Mouse (Mus musculus) thymus, postnatal 0 days (tissue): ENCODE data around the gene Pde8b. TPM values are rescaled to one million over a fixed set of nuclear protein-coding genes. Genes with fewer than 3 reads are reported as not detected.

ENCODE experiments used
- DNase-seq: peaks from one replicate; pipeline ENCODE4 v3.0.0-alpha.2; 2015; ENCODE audit warnings: low spot score
- polyA plus RNA-seq: library from polyadenylated mRNA; unstranded; fragments of >200 nt; fragmentation: Nextera tagmentation; extraction: Ambion mirVana; gene quantifications from 2 replicates; pipeline ENCODE4 v1.2.1, GENCODE M21; 2015

Pde8b gene
- polyA plus RNA-seq, 1 experiment from 2014 or later = 1.7 TPM

- no peak for DNase-seq
Measured at GRCm38 (mm10) chr13:95030828-95031227, 219.3 kb downstream of the Pde8b start.

GRCm38 (mm10) chr13:95020216-95020615, 229.9 kb downstream of the Pde8b start:
- no peak for DNase-seq

GRCm38 (mm10) chr13:95019345-95019744, 230.8 kb downstream of the Pde8b start:
- no peak for DNase-seq

GRCm38 (mm10) chr13:95017916-95018315, 232.2 kb downstream of the Pde8b start:
- DNase-seq = peak; percentile 63

- DNase-seq = no peak
Measured at GRCm38 (mm10) chr13:95017278-95017677, 232.9 kb downstream of the Pde8b start.

- no peak for DNase-seq
Measured at GRCm38 (mm10) chr13:95011546-95012257, 238.4 kb downstream of the Pde8b start.

GRCm38 (mm10) chr13:95009261-95009660, 240.9 kb downstream of the Pde8b start:
- DNase-seq = no peak

- DNase-seq = peak; percentile 5
Measured at GRCm38 (mm10) chr13:95007281-95007680, 242.9 kb downstream of the Pde8b start.

- no peak for DNase-seq
Measured at GRCm38 (mm10) chr13:94990516-94990915, 259.6 kb downstream of the Pde8b start.

GRCm38 (mm10) chr13:94979081-94979480, 271.1 kb downstream of the Pde8b start:
- DNase-seq = peak; percentile 31

- DNase-seq = peak; percentile 94
Measured at GRCm38 (mm10) chr13:94976219-94977186, 273.6 kb downstream of the Pde8b start, which contains the start of gene Wdr41. TSS of gene Wdr41 (plus strand) at chr13:94976344.

GRCm38 (mm10) chr13:94975828-94976218, 274.3 kb downstream of the Pde8b start:
- DNase-seq = no peak

Other genes with a start within 250 kb of the Pde8b start
- 31.6 and 32.4 TPM in 2 replicates for gene Zbed3, start 73.3 kb upstream of the Pde8b start, polyA plus RNA-seq
- gene Aggf1, start 125.0 kb upstream of the Pde8b start, polyA plus RNA-seq = 36.3 and 36.8 TPM in 2 replicates
- gene Crhbp, start 194.6 kb upstream of the Pde8b start, polyA plus RNA-seq = 3.6 and 4.2 TPM in 2 replicates
- 0.89 and 1.4 TPM in 2 replicates for gene S100z, start 228.4 kb upstream of the Pde8b start, polyA plus RNA-seq